Mouse (Mus musculus) CH12.LX (cell line): ENCODE results near the gene Mrpl54. TPM values are rescaled to one million over a fixed set of nuclear protein-coding genes. Genes with fewer than 3 reads are reported as not detected.

Experiments used
- DNase-seq: peaks from one replicate; pipeline ENCODE4 v3.0.0-alpha.2; 2013; ENCODE audit errors: extremely low read depth
- H3K27ac ChIP-seq: 2 replicates; pipeline ENCODE4 v1.5.1; 2012; ENCODE audit warnings: low read depth, mild to moderate bottlenecking, control low read depth, moderate library complexity; ENCODE audit not compliant: insufficient read depth
- H3K27me3 ChIP-seq: replicated peaks from 2 replicates; pipeline ENCODE3; 2012; ENCODE audit warnings: inconsistent platforms
- H3K36me3 ChIP-seq, 2 experiments: replicated peaks in 1 of 2; 2 replicates each; pipeline versions ENCODE3 to v1.6.1; 2012; ENCODE audit warnings: inconsistent platforms in 1 of 2, low read length in 1 of 2, mild to moderate bottlenecking in 1 of 2, mixed read lengths in 1 of 2, moderate library complexity in 1 of 2; ENCODE audit not compliant: control insufficient read depth in 1 of 2, insufficient read depth in 1 of 2
- H3K4me1 ChIP-seq, 2 experiments: 2 replicates each; pipeline ENCODE4 v1.6.1; 2012; ENCODE audit warnings: inconsistent platforms in 1 of 2, moderate library complexity in 1 of 2; ENCODE audit not compliant: insufficient read depth in 2 of 2, control insufficient read depth in 1 of 2
- H3K4me2 ChIP-seq: 2 replicates; pipeline ENCODE4 v1.6.1; 2012; ENCODE audit warnings: low read depth, mild to moderate bottlenecking, control low read depth; ENCODE audit not compliant: poor library complexity, insufficient read depth, severe bottlenecking
- H3K4me3 ChIP-seq, 3 experiments: fragments of 150-350 bp in 1 of 3; sonication (generic) in 1 of 3; replicated peaks in 1 of 3; 2 replicates each; pipeline versions ENCODE3 to v1.5.1; 2011 to 2012; ENCODE audit warnings: low read depth in 2 of 3, low read length in 2 of 3, mild to moderate bottlenecking in 2 of 3, moderate library complexity in 2 of 3, control low read depth in 1 of 3, improper control_type of control experiment in 1 of 3, inconsistent platforms in 1 of 3, mixed read lengths in 1 of 3; ENCODE audit not compliant: poor library complexity in 1 of 3
- H3K79me2 ChIP-seq: replicated peaks from 2 replicates; pipeline ENCODE4 v1.6.1; 2012; ENCODE audit warnings: mild to moderate bottlenecking, moderate library complexity; ENCODE audit not compliant: control insufficient read depth, poor library complexity, insufficient read depth, severe bottlenecking; ENCODE audit errors: extremely low read depth
- H3K9ac ChIP-seq: 2 replicates; pipeline ENCODE4 v1.6.1; 2012; ENCODE audit warnings: low read depth, mild to moderate bottlenecking, control low read depth, moderate library complexity; ENCODE audit not compliant: insufficient read depth
- H3K9me3 ChIP-seq: replicated peaks from 2 replicates; pipeline ENCODE3; 2012; ENCODE audit warnings: low read length, inconsistent platforms, mixed read lengths
- CHD2 ChIP-seq: IDR thresholded peaks from 2 replicates; pipeline ENCODE4 v1.6.1; 2011; ENCODE audit warnings: low read length, improper control_type of control experiment
- E2F4 ChIP-seq: IDR thresholded peaks from 2 replicates; pipeline ENCODE4 v1.6.1; 2011; ENCODE audit warnings: low read depth, low read length, improper control_type of control experiment; ENCODE audit not compliant: insufficient replicate concordance
- ELF1 ChIP-seq: IDR thresholded peaks from 2 replicates; pipeline ENCODE4 v1.6.1; 2014; ENCODE audit warnings: low read depth, mild to moderate bottlenecking, inconsistent platforms, low read length, improper control_type of control experiment
- ETS1 ChIP-seq: conservative IDR thresholded peaks from 2 replicates; pipeline ENCODE4 v1.6.1; 2012; ENCODE audit warnings: low read depth, mild to moderate bottlenecking, inconsistent platforms, low read length, improper control_type of control experiment, moderate library complexity
- GABPA ChIP-seq: IDR thresholded peaks from 2 replicates; pipeline ENCODE4 v1.6.1; 2012; ENCODE audit warnings: low read depth, low read length, improper control_type of control experiment, inconsistent platforms; ENCODE audit not compliant: insufficient replicate concordance
- JUN ChIP-seq: IDR thresholded peaks from 2 replicates; pipeline ENCODE4 v1.6.1; 2011; ENCODE audit warnings: low read depth, mild to moderate bottlenecking, low read length, improper control_type of control experiment, moderate library complexity; ENCODE audit not compliant: insufficient read depth
- JUND ChIP-seq: conservative IDR thresholded peaks from 2 replicates; pipeline ENCODE4 v1.6.1; 2011; ENCODE audit warnings: low read depth, low read length, improper control_type of control experiment
- MAFK ChIP-seq: IDR thresholded peaks from 2 replicates; pipeline ENCODE4 v1.6.1; 2011; ENCODE audit warnings: low read length, improper control_type of control experiment; ENCODE audit not compliant: insufficient replicate concordance
- MAX ChIP-seq: IDR thresholded peaks from 2 replicates; pipeline ENCODE4 v1.6.1; 2011; ENCODE audit warnings: low read length, improper control_type of control experiment
- MEF2A ChIP-seq: IDR thresholded peaks from 2 replicates; pipeline ENCODE4 v1.6.1; 2014; ENCODE audit warnings: low read depth, mild to moderate bottlenecking, inconsistent platforms, low read length, improper control_type of control experiment, borderline replicate concordance
- MXI1 ChIP-seq: IDR thresholded peaks from 2 replicates; pipeline ENCODE4 v1.6.1; 2011; ENCODE audit warnings: mild to moderate bottlenecking, low read depth, low read length, improper control_type of control experiment
- MYC ChIP-seq: IDR thresholded peaks from 2 replicates; pipeline ENCODE4 v1.6.1; 2011; ENCODE audit warnings: low read depth, mild to moderate bottlenecking, improper control_type of control experiment, low read length
- NRF1 ChIP-seq: IDR thresholded peaks from 2 replicates; pipeline ENCODE4 v1.6.1; 2014; ENCODE audit warnings: low read depth, mild to moderate bottlenecking, inconsistent platforms, low read length, improper control_type of control experiment, moderate library complexity
- POLR2A ChIP-seq: IDR thresholded peaks from 2 replicates; pipeline ENCODE4 v1.6.1; 2011; ENCODE audit warnings: low read depth, mild to moderate bottlenecking, improper control_type of control experiment, low read length
- POLR2AphosphoS2 ChIP-seq: IDR thresholded peaks from 2 replicates; pipeline ENCODE4 v1.6.1; 2011; ENCODE audit warnings: low read depth, low read length, improper control_type of control experiment
- SIN3A ChIP-seq: IDR thresholded peaks from 2 replicates; pipeline ENCODE4 v1.6.1; 2012; ENCODE audit warnings: low read length, improper control_type of control experiment, inconsistent platforms
- UBTF ChIP-seq: IDR thresholded peaks from 2 replicates; pipeline ENCODE4 v1.6.1; 2012; ENCODE audit warnings: low read depth, mild to moderate bottlenecking, inconsistent platforms, low read length, improper control_type of control experiment, moderate library complexity
- USF1 ChIP-seq: IDR thresholded peaks from 2 replicates; pipeline ENCODE4 v1.6.1; 2014; ENCODE audit warnings: low read depth, mild to moderate bottlenecking, inconsistent platforms, low read length, improper control_type of control experiment
- ZC3H11A ChIP-seq: IDR thresholded peaks from 2 replicates; pipeline ENCODE4 v1.6.1; 2012; ENCODE audit warnings: low read depth, mild to moderate bottlenecking, inconsistent platforms, low read length, improper control_type of control experiment
- ZNF384 ChIP-seq: IDR thresholded peaks from 2 replicates; pipeline ENCODE4 v1.6.1; 2012; ENCODE audit warnings: low read depth, low read length, improper control_type of control experiment, inconsistent platforms
- dilution Hi-C: fragments of 300-500 bp; cut with MboI; formaldehyde crosslinking; loops from 2 replicates; pipeline ENCODE4 v1.14.3; 2020; ENCODE audit warnings: low sequenced_read_pairs; ENCODE audit not compliant: extremely low pct_unique_long_range_greater_than_20kb, extremely low pct_ligation_motif_present
- in situ Hi-C: fragments of 300-500 bp; cut with MboI; formaldehyde crosslinking; loops from 3 replicates; pipeline ENCODE4 v1.14.3; 2019; ENCODE audit warnings: low sequenced_read_pairs, low pct_ligation_motif_present, low pct_unique_long_range_greater_than_20kb, mixed read lengths
- polyA plus RNA-seq: library from polyadenylated mRNA; unstranded; fragments of >175 nt; gene quantifications from 2 replicates; pipeline ENCODE4 v1.2.1, GENCODE M21; 2012; ENCODE audit warnings: low read depth; ENCODE audit not compliant: insufficient read length
- total RNA-seq, 2 experiments: library from RNA; depleted of rRNA; stranded (reverse); fragments of 300-350 nt in 1 of 2; fragments of >200 nt in 1 of 2; gene quantifications; 2 replicates each; pipeline ENCODE4 v1.2.3; 2012 to 2014

Gene Mrpl54
- total and polyA plus RNA-seq, 3 experiments = 104 to 167 (median 128) TPM

DNA sequence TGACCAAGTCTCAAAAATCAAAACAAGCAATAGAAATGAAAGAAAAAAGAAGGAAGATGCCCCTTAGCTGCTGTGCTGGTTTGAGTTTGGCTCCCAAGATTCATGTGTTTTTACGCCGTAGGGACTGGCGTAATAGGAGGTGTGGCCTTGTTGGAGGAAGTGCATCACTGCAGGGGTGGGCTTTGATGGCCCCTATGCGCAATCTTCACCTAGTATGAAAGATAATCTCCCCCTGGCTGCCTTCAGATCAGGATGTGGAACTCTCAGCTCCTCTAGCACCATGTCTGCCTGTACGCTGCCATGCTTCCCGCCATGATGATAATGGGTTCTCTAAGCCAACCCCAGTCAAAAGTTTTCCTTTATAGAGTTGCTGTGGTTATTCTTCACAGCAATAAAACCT, 50.5 kb downstream of the Mrpl54 start:
- Histone ChIP-seq H3K79me2 (no peaks in the 10 kb centered on the region), H3K27me3 (peaks cover 13% of the 10 kb centered on the region), H3K27ac (no peak overlapping the region), H3K9me3 (peaks cover 13% of the 10 kb centered on the region), H3K4me3 (no peak overlapping the region), H3K4me1 (peaks cover 0 to 6% of the 10 kb centered on the region in 2 experiments; a peak in 2 of 4 replicates), H3K4me2 (no peak overlapping the region), H3K36me3 (no peaks in the 10 kb centered on the region), H3K9ac (no peak overlapping the region)
- no peak for DNase-seq
- in situ Hi-C loops = no loop called here
- no peak for TF ChIP-seq MYC
- no peak for TF ChIP-seq MEF2A
- TF ChIP-seq MXI1 = no peak
- no peak for TF ChIP-seq JUN
- TF ChIP-seq UBTF = no peak
- no peak for TF ChIP-seq JUND
- TF ChIP-seq MAX = no peak
- no peak for TF ChIP-seq ZNF384
- TF ChIP-seq NRF1 = no peak
- TF ChIP-seq POLR2A = no peak
- no peak for TF ChIP-seq ELF1
- no peak for TF ChIP-seq ZC3H11A
- TF ChIP-seq USF1 = no peak
- TF ChIP-seq E2F4 = no peak
- no peak for TF ChIP-seq CHD2
- TF ChIP-seq GABPA = no peak
- TF ChIP-seq MAFK = no peak
- TF ChIP-seq POLR2AphosphoS2 = no peak
- TF ChIP-seq ETS1 = no peak
- no peak for TF ChIP-seq SIN3A
- dilution Hi-C loops = no loop called here

Other genes starting within 250 kb of the Mrpl54 start
Only the 20 nearest of the 33 such genes appear.
- 24.3 and 26.6 TPM in 2 replicates for gene Pias4, start 99.0 kb downstream of the Mrpl54 start, total RNA-seq (2012; rRNA removed)
- 13.6 and 15.3 TPM in 2 replicates for gene Pias4, start 99.0 kb downstream of the Mrpl54 start, total RNA-seq (2014; rRNA removed)
- 26.5 and 33.5 TPM in 2 replicates for gene Pias4, start 99.0 kb downstream of the Mrpl54 start, polyA plus RNA-seq
- gene Eef2, start 90.3 kb downstream of the Mrpl54 start, total RNA-seq (2012; rRNA removed) = 3,382 and 4,660 TPM in 2 replicates
- 1,528 and 1,752 TPM in 2 replicates for gene Eef2, start 90.3 kb downstream of the Mrpl54 start, total RNA-seq (2014; rRNA removed)
- 2,532 and 2,649 TPM in 2 replicates for gene Eef2, start 90.3 kb downstream of the Mrpl54 start, polyA plus RNA-seq
- gene Dapk3, start 83.9 kb downstream of the Mrpl54 start, total RNA-seq (2012; rRNA removed) = 43.9 and 46.2 TPM in 2 replicates
- 25.4 and 27.5 TPM in 2 replicates for gene Dapk3, start 83.9 kb downstream of the Mrpl54 start, total RNA-seq (2014; rRNA removed)
- gene Dapk3, start 83.9 kb downstream of the Mrpl54 start, polyA plus RNA-seq = 39.5 and 44.5 TPM in 2 replicates
- 0.29 TPM in 1 of 2 replicates, not detected in the other for gene 4930442H23Rik, start 83.1 kb downstream of the Mrpl54 start, total RNA-seq (2012; rRNA removed)
- not detected in 2 replicates for gene 4930442H23Rik, start 83.1 kb downstream of the Mrpl54 start, total RNA-seq (2014; rRNA removed)
- gene 4930442H23Rik, start 83.1 kb downstream of the Mrpl54 start, polyA plus RNA-seq = 0.27 and 0.35 TPM in 2 replicates
- 0.08 TPM in 1 of 2 replicates, not detected in the other for gene Nmrk2, start 64.9 kb downstream of the Mrpl54 start, total RNA-seq (2012; rRNA removed)
- not detected in 2 replicates for gene Nmrk2, start 64.9 kb downstream of the Mrpl54 start, total RNA-seq (2014; rRNA removed)
- not detected in 2 replicates for gene Nmrk2, start 64.9 kb downstream of the Mrpl54 start, polyA plus RNA-seq
- gene Atcay, start 36.1 kb downstream of the Mrpl54 start, total RNA-seq (2012; rRNA removed) = 0.08 and 0.17 TPM in 2 replicates
- gene Atcay, start 36.1 kb downstream of the Mrpl54 start, total RNA-seq (2014; rRNA removed) = 0.05 TPM in 1 of 2 replicates, not detected in the other
- gene Atcay, start 36.1 kb downstream of the Mrpl54 start, polyA plus RNA-seq = 0.06 and 0.12 TPM in 2 replicates
- gene Zfr2, start 33.8 kb downstream of the Mrpl54 start, total RNA-seq (2012; rRNA removed) = 5.5 and 13.5 TPM in 2 replicates
- gene Zfr2, start 33.8 kb downstream of the Mrpl54 start, total RNA-seq (2014; rRNA removed) = 1.0 and 1.2 TPM in 2 replicates
- gene Zfr2, start 33.8 kb downstream of the Mrpl54 start, polyA plus RNA-seq = 2.4 and 2.7 TPM in 2 replicates
- 2.9 and 3.9 TPM in 2 replicates for gene Matk, start 14.0 kb downstream of the Mrpl54 start, total RNA-seq (2012; rRNA removed)
- gene Matk, start 14.0 kb downstream of the Mrpl54 start, total RNA-seq (2014; rRNA removed) = 4.9 and 5.2 TPM in 2 replicates
- gene Matk, start 14.0 kb downstream of the Mrpl54 start, polyA plus RNA-seq = 2.1 and 2.5 TPM in 2 replicates
- gene Apba3, start within 50 bp of the Mrpl54 start, total RNA-seq (2012; rRNA removed) = 104 and 149 TPM in 2 replicates
- 40.2 and 43.4 TPM in 2 replicates for gene Apba3, start within 50 bp of the Mrpl54 start, total RNA-seq (2014; rRNA removed)
- gene Apba3, start within 50 bp of the Mrpl54 start, polyA plus RNA-seq = 43.2 and 47.4 TPM in 2 replicates
- gene Tjp3, start 24.6 kb upstream of the Mrpl54 start, total RNA-seq (2012; rRNA removed) = 4.8 and 7.2 TPM in 2 replicates
- 0.42 TPM in 1 of 2 replicates, not detected in the other for gene Tjp3, start 24.6 kb upstream of the Mrpl54 start, total RNA-seq (2014; rRNA removed)
- gene Tjp3, start 24.6 kb upstream of the Mrpl54 start, polyA plus RNA-seq = 0.76 and 0.97 TPM in 2 replicates
- 12.6 and 17.9 TPM in 2 replicates for gene Pip5k1c, start 26.0 kb upstream of the Mrpl54 start, total RNA-seq (2012; rRNA removed)
- 11.4 and 11.7 TPM in 2 replicates for gene Pip5k1c, start 26.0 kb upstream of the Mrpl54 start, total RNA-seq (2014; rRNA removed)
- gene Pip5k1c, start 26.0 kb upstream of the Mrpl54 start, polyA plus RNA-seq = 46.7 and 51.4 TPM in 2 replicates
- 34.6 and 39.7 TPM in 2 replicates for gene Cactin, start 54.2 kb upstream of the Mrpl54 start, total RNA-seq (2012; rRNA removed)
- gene Cactin, start 54.2 kb upstream of the Mrpl54 start, total RNA-seq (2014; rRNA removed) = 19.9 and 21.4 TPM in 2 replicates
- 39.3 and 39.5 TPM in 2 replicates for gene Cactin, start 54.2 kb upstream of the Mrpl54 start, polyA plus RNA-seq
- gene Tbxa2r, start 61.8 kb upstream of the Mrpl54 start, total RNA-seq (2012; rRNA removed) = 0.13 and 0.21 TPM in 2 replicates
- gene Tbxa2r, start 61.8 kb upstream of the Mrpl54 start, total RNA-seq (2014; rRNA removed) = 0.12 TPM in 1 of 2 replicates, not detected in the other
- 0.23 and 0.30 TPM in 2 replicates for gene Tbxa2r, start 61.8 kb upstream of the Mrpl54 start, polyA plus RNA-seq
- 0.04 and 0.08 TPM in 2 replicates for gene Gipc3, start 76.3 kb upstream of the Mrpl54 start, total RNA-seq (2012; rRNA removed)
- not detected in 2 replicates for gene Gipc3, start 76.3 kb upstream of the Mrpl54 start, total RNA-seq (2014; rRNA removed)
- 0.09 TPM in 1 of 2 replicates, not detected in the other for gene Gipc3, start 76.3 kb upstream of the Mrpl54 start, polyA plus RNA-seq
- 17.0 and 18.7 TPM in 2 replicates for gene Hmg20b, start 83.5 kb upstream of the Mrpl54 start, total RNA-seq (2012; rRNA removed)
- 7.4 and 7.9 TPM in 2 replicates for gene Hmg20b, start 83.5 kb upstream of the Mrpl54 start, total RNA-seq (2014; rRNA removed)
- gene Hmg20b, start 83.5 kb upstream of the Mrpl54 start, polyA plus RNA-seq = 37.3 and 39.6 TPM in 2 replicates
- 9.5 and 12.9 TPM in 2 replicates for gene Mfsd12, start 90.6 kb upstream of the Mrpl54 start, total RNA-seq (2012; rRNA removed)
- gene Mfsd12, start 90.6 kb upstream of the Mrpl54 start, total RNA-seq (2014; rRNA removed) = 4.0 and 5.2 TPM in 2 replicates
- gene Mfsd12, start 90.6 kb upstream of the Mrpl54 start, polyA plus RNA-seq = 7.4 and 8.7 TPM in 2 replicates
- gene 4930404N11Rik, start 98.9 kb upstream of the Mrpl54 start, total RNA-seq (2012; rRNA removed) = 5.2 and 7.2 TPM in 2 replicates
- 0.23 TPM in 1 of 2 replicates, not detected in the other for gene 4930404N11Rik, start 98.9 kb upstream of the Mrpl54 start, total RNA-seq (2014; rRNA removed)
- 2.2 and 2.7 TPM in 2 replicates for gene 4930404N11Rik, start 98.9 kb upstream of the Mrpl54 start, polyA plus RNA-seq
- 38.8 and 44.5 TPM in 2 replicates for gene Fzr1, start 111.6 kb upstream of the Mrpl54 start, total RNA-seq (2012; rRNA removed)
- gene Fzr1, start 111.6 kb upstream of the Mrpl54 start, total RNA-seq (2014; rRNA removed) = 29.5 and 33.1 TPM in 2 replicates
- gene Fzr1, start 111.6 kb upstream of the Mrpl54 start, polyA plus RNA-seq = 67.7 and 75.4 TPM in 2 replicates
- gene Dohh, start 117.5 kb upstream of the Mrpl54 start, total RNA-seq (2012; rRNA removed) = 131 and 143 TPM in 2 replicates
- 81.7 and 83.0 TPM in 2 replicates for gene Dohh, start 117.5 kb upstream of the Mrpl54 start, total RNA-seq (2014; rRNA removed)
- 78.2 and 93.5 TPM in 2 replicates for gene Dohh, start 117.5 kb upstream of the Mrpl54 start, polyA plus RNA-seq
- 1.2 and 1.5 TPM in 2 replicates for gene Gm48551, start 117.5 kb upstream of the Mrpl54 start, total RNA-seq (2012; rRNA removed)
- 0.96 and 1.0 TPM in 2 replicates for gene Gm48551, start 117.5 kb upstream of the Mrpl54 start, total RNA-seq (2014; rRNA removed)
- gene Gm48551, start 117.5 kb upstream of the Mrpl54 start, polyA plus RNA-seq = 3.2 and 3.4 TPM in 2 replicates